Mouse (Mus musculus) liver, embryonic 16.5 days (tissue): ENCODE measurements around the gene Gfi1b. TPM values are rescaled to one million over a fixed set of nuclear protein-coding genes. Genes with fewer than 3 reads are reported as not detected.

Experiments
- ATAC-seq: fragments of 200-750 bp; cut with Nextera tagmentation; 2 replicates; pipeline ENCODE4 v1.8.0; 2017; ENCODE audit warnings: low read depth, mild to moderate bottlenecking, moderate number of reproducible peaks, moderate library complexity
- H3K27ac ChIP-seq: fragments of 300-500 bp; sonication (generic); 2 replicates; pipeline ENCODE4 v1.5.1; 2014; ENCODE audit warnings: mild to moderate bottlenecking, low read length
- H3K27me3 ChIP-seq: fragments of 300-500 bp; sonication (generic); 2 replicates; pipeline ENCODE4 v1.6.1; 2014; ENCODE audit warnings: low read depth, low read length, mixed read lengths; ENCODE audit not compliant: control insufficient read depth, insufficient read depth
- H3K36me3 ChIP-seq: fragments of 300-500 bp; sonication (generic); 2 replicates; pipeline ENCODE4 v1.6.1; 2014; ENCODE audit warnings: mild to moderate bottlenecking; ENCODE audit not compliant: control insufficient read depth, insufficient read depth
- H3K4me1 ChIP-seq: fragments of 300-500 bp; sonication (generic); 2 replicates; pipeline ENCODE4 v1.6.1; 2014; ENCODE audit warnings: low read depth, low read length, mixed read lengths; ENCODE audit not compliant: control insufficient read depth
- H3K4me2 ChIP-seq: fragments of 300-500 bp; sonication (generic); 2 replicates; pipeline ENCODE4 v1.6.1; 2014; ENCODE audit warnings: low read depth, low read length, mixed read lengths
- H3K4me3 ChIP-seq: fragments of 300-500 bp; sonication (generic); 2 replicates; pipeline ENCODE4 v1.5.1; 2014; ENCODE audit warnings: low read depth, mild to moderate bottlenecking, low read length
- H3K9ac ChIP-seq: fragments of 300-500 bp; sonication (generic); 2 replicates; pipeline ENCODE4 v1.6.1; 2014; ENCODE audit warnings: low read depth, low read length
- H3K9me3 ChIP-seq: fragments of 300-500 bp; sonication (generic); replicated peaks from 2 replicates; pipeline ENCODE4 v1.6.1; 2016; ENCODE audit warnings: low read length; ENCODE audit not compliant: control insufficient read depth
- WGBS: fragments of 180-500 bp; shearing (Covaris S2); extraction: QIAGEN DNeasy Blood & Tissue Kit; methylation state at CpG from one replicate; pipeline ENCODE4 v1.1.7; 2014; ENCODE audit not compliant: insufficient replicate concordance; 5-methylcytosine and 5-hydroxymethylcytosine counted together
- polyA plus RNA-seq: library from polyadenylated mRNA; unstranded; fragments of >200 nt; fragmentation: Nextera tagmentation; extraction: Ambion mirVana; gene quantifications from 2 replicates; pipeline ENCODE4 v1.2.1, GENCODE M21; 2015

The Gfi1b gene
- polyA plus RNA-seq, 1 experiment from 2014 or later = 88.7 TPM

GRCm38 (mm10) chr2:28618777-28619336, 2.9 kb downstream of the Gfi1b start:
- Histone ChIP-seq H3K9ac (peak overlapping the region; percentile 82), H3K36me3 (peaks cover 14% of the 10 kb centered on the region), H3K27ac (peak overlapping the region; percentile 98), H3K9me3 (no peaks in the 10 kb centered on the region), H3K27me3 (no peaks in the 10 kb centered on the region), H3K4me1 (peaks cover 55% of the 10 kb centered on the region), H3K4me3 (peak overlapping the region; percentile 73), H3K4me2 (peak overlapping the region; percentile 84)
- no peak for ATAC-seq
- WGBS = 20% methylated on average over 6 of the region's 6 CpGs

- Histone ChIP-seq H3K9me3 (no peaks in the 10 kb centered on the region), H3K4me2 (peak overlapping the region; percentile 84), H3K9ac (peak overlapping the region; percentile 82), H3K27me3 (no peaks in the 10 kb centered on the region), H3K27ac (peak overlapping the region; percentile 98), H3K36me3 (peaks cover 25% of the 10 kb centered on the region), H3K4me1 (peaks cover 60% of the 10 kb centered on the region), H3K4me3 (peak overlapping the region; percentile 73)
- WGBS = 38% methylated on average over 8 of the region's 8 CpGs
- peak; percentile 38 for ATAC-seq
These were observed 4.0 kb downstream of the Gfi1b start for GRCm38 (mm10) chr2:28617498-28618486.

- Histone ChIP-seq H3K9ac (peak overlapping the region; percentile 82), H3K4me1 (peaks cover 54% of the 10 kb centered on the region), H3K4me3 (peak overlapping the region; percentile 73), H3K9me3 (no peaks in the 10 kb centered on the region), H3K27ac (peak overlapping the region; percentile 98), H3K4me2 (peak overlapping the region; percentile 84), H3K36me3 (peaks cover 34% of the 10 kb centered on the region), H3K27me3 (no peaks in the 10 kb centered on the region)
- 26% methylated on average over 9 of the region's 9 CpGs for WGBS
- ATAC-seq = peak; percentile 89
These were observed 4.9 kb downstream of the Gfi1b start for GRCm38 (mm10) chr2:28616874-28617273.

GRCm38 (mm10) chr2:28616358-28616757, 5.4 kb downstream of the Gfi1b start:
- H3K27me3 ChIP-seq = no peaks in the 10 kb centered on the region
- ATAC-seq = peak; percentile 33
- H3K27ac ChIP-seq = peak overlapping the region; percentile 98
- H3K4me1 ChIP-seq = peaks cover 58% of the 10 kb centered on the region
- H3K9me3 ChIP-seq = no peaks in the 10 kb centered on the region
- 28% methylated on average over 5 of the region's 5 CpGs for WGBS
- H3K4me3 ChIP-seq = peak overlapping the region; percentile 73
- H3K9ac ChIP-seq = peak overlapping the region; percentile 82
- peak overlapping the region; percentile 84 for H3K4me2 ChIP-seq
- H3K36me3 ChIP-seq = peaks cover 39% of the 10 kb centered on the region

GRCm38 (mm10) chr2:28613599-28613998, 8.2 kb downstream of the Gfi1b start:
- peak overlapping the region; percentile 29; the same call in 1 of the 2 replicates for H3K27ac ChIP-seq
- H3K4me3 ChIP-seq = no peak overlapping the region
- H3K9ac ChIP-seq = no peak overlapping the region
- H3K4me1 ChIP-seq = peaks cover 74% of the 10 kb centered on the region
- 93% methylated on average over 10 of the region's 10 CpGs for WGBS
- no peak overlapping the region for H3K4me2 ChIP-seq
- H3K36me3 ChIP-seq = peaks cover 66% of the 10 kb centered on the region
- no peaks in the 10 kb centered on the region for H3K27me3 ChIP-seq
- H3K9me3 ChIP-seq = no peaks in the 10 kb centered on the region
- ATAC-seq = no peak

DNA sequence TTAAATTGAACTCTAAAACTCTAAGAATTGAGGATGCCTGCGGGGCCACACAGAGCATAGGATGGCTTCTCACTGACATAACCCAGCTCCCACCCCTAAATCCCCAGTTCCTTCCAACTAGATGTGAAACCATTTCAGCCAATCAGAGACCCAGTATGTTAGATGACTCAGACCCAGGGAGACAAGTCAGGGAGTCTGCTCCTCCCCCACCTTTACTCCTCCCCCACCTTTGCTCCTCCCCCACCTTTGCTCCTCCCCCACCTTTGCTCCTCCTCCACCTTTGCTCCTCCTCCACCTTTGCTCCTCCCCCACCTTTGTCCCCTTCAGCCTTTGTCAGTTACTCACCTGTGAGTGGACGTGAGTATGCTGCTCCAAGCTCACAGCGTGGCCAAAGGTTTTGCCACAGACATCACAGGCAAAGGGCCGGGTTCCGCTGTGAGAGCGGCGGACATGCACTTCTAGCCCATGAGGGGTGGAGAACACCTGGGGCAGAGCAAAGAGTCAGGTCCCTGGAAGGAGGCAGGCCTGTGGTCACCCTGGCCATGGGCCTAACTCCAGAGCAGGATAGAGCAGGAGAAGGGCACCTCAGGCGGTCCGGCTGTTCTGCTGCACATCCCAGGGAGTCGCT, 9.2 kb downstream of the Gfi1b start:
- 90% methylated on average over 10 of the region's 10 CpGs for WGBS
- no peaks in the 10 kb centered on the region for H3K9me3 ChIP-seq
- no peak overlapping the region for H3K4me2 ChIP-seq
- H3K4me3 ChIP-seq = no peak overlapping the region
- no peak for ATAC-seq
- H3K27me3 ChIP-seq = no peaks in the 10 kb centered on the region
- H3K4me1 ChIP-seq = peaks cover 74% of the 10 kb centered on the region
- H3K36me3 ChIP-seq = peaks cover 66% of the 10 kb centered on the region
- no peak overlapping the region for H3K9ac ChIP-seq
- H3K27ac ChIP-seq = peak overlapping the region; percentile 15; the same call in 1 of the 2 replicates

DNA sequence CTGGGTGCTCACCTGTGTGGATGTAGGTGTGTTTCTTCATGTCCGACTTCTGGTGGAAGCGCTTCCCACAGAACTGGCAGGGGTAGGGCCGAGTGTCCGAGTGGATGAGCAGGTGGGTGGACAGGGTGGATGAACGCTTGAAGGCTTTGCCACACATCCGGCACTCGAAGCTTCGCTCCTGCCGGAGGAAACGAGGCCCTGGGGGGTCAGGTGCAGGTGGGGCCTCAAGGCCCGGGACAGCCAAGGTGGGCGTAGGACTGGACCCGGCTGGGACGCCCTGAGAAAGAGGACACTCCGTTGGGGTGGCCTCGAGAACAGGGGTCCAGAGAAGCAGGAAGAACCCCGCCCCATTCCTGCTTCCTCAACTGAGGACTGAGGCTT, 10.4 kb downstream of the Gfi1b start:
- Histone ChIP-seq H3K4me2 (no peak overlapping the region), H3K27me3 (no peaks in the 10 kb centered on the region), H3K4me1 (peaks cover 74% of the 10 kb centered on the region), H3K9me3 (no peaks in the 10 kb centered on the region), H3K4me3 (no peak overlapping the region), H3K9ac (no peak overlapping the region), H3K36me3 (peaks cover 66% of the 10 kb centered on the region), H3K27ac (no peak overlapping the region)
- WGBS = 85% methylated on average over 17 of the region's 17 CpGs
- no peak for ATAC-seq

- no peak for ATAC-seq
- Histone ChIP-seq H3K4me1 (peaks cover 72% of the 10 kb centered on the region), H3K4me2 (no peak overlapping the region), H3K27ac (peak overlapping the region; percentile 50), H3K27me3 (no peaks in the 10 kb centered on the region), H3K4me3 (no peak overlapping the region), H3K36me3 (peaks cover 66% of the 10 kb centered on the region), H3K9me3 (no peaks in the 10 kb centered on the region), H3K9ac (no peak overlapping the region)
- 86% methylated on average over 12 of the region's 12 CpGs for WGBS
These were observed 10.9 kb downstream of the Gfi1b start for GRCm38 (mm10) chr2:28610716-28611406.
